Mouse (Mus musculus) small intestine, adult 2 months (tissue): Measurements from ENCODE around the gene Pramel1.

Source experiments
- CTCF ChIP-seq: fragments of 200-500 bp; IDR thresholded peaks from 2 replicates; pipeline ENCODE4 v1.5.1; 2012; ENCODE audit warnings: low read depth, mild to moderate bottlenecking, control low read depth, inconsistent platforms, low read length, moderate library complexity, mixed read lengths; ENCODE audit not compliant: insufficient replicate concordance, insufficient read length; ENCODE audit errors: extremely low read depth
- POLR2A ChIP-seq: fragments of 200-500 bp; IDR thresholded peaks from 2 replicates; pipeline ENCODE4 v1.6.1; 2012; ENCODE audit warnings: low read depth, mild to moderate bottlenecking, control low read depth, inconsistent platforms, low read length, moderate library complexity

DNA sequence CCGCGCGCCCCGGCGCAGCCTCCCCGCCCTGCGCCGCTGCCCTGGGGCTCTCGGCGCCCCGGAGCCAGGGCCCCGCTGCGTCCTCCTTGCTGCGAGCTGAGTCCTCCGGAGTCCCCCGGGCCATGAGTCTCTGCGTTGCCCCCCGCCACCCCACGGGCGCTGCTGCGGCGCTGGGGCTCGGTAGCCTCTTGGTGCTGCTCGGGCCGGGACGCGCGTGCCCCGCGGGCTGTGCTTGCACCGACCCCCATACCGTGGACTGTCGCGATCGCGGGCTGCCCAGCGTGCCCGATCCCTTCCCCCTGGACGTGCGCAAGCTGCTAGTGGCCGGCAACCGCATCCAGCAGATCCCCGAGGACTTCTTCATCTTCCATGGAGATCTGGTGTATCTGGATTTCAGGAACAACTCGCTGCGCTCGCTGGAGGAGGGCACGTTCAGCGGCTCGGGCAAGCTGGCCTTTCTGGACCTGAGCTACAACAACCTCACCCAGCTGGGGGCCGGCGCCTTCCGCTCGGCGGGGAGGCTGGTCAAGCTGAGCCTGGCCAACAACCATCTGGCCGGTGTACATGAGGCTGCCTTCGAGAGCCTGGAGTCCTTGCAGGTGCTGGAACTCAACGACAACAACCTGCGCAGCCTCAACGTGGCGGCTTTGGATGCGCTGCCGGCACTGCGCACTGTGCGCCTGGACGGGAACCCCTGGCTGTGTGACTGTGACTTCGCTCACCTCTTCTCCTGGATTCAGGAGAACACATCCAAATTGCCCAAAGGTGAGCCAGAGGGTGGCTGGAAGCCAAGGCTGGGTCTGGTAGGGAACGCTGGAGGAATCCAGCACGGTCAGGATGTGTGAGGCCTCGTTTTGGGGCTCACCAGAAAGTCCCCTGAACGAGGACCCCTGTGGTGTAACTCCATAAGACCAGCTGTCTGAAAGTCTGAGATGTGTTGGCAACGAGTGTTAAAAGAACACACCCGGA lies 43.9 kb upstream of the Pramel1 start:
- TF ChIP-seq CTCF = no peak
- no peak for TF ChIP-seq POLR2A
